Mouse (Mus musculus) embryonic facial prominence, embryonic 12.5 days (tissue): ENCODE measurements around the gene Tmem102. TPM values are rescaled to one million over a fixed set of nuclear protein-coding genes. Genes with fewer than 3 reads are reported as not detected.

Source experiments
- ATAC-seq: fragments of 200-750 bp; cut with Nextera tagmentation; 2 replicates; pipeline ENCODE4 v1.8.0; 2017; ENCODE audit not compliant: insufficient number of reproducible peaks, insufficient read depth, low FRiP score, low TSS enrichment
- H3K27ac ChIP-seq: fragments of 300-500 bp; sonication (generic); 2 replicates; pipeline ENCODE4 v1.5.1; 2016; ENCODE audit warnings: mild to moderate bottlenecking
- H3K27me3 ChIP-seq: fragments of 300-500 bp; sonication (generic); 2 replicates; pipeline ENCODE4 v1.6.1; 2016; ENCODE audit warnings: mild to moderate bottlenecking, moderate library complexity
- H3K36me3 ChIP-seq: fragments of 300-500 bp; sonication (generic); 2 replicates; pipeline ENCODE4 v1.6.1; 2016; ENCODE audit warnings: mild to moderate bottlenecking
- H3K4me1 ChIP-seq: fragments of 300-500 bp; sonication (generic); 2 replicates; pipeline ENCODE4 v1.6.1; 2016
- H3K4me2 ChIP-seq: fragments of 300-500 bp; sonication (generic); replicated peaks from 2 replicates; pipeline ENCODE4 v1.6.1; 2016; ENCODE audit warnings: mild to moderate bottlenecking, moderate library complexity
- H3K4me3 ChIP-seq: fragments of 300-500 bp; sonication (generic); 2 replicates; pipeline ENCODE4 v1.5.1; 2016; ENCODE audit warnings: mild to moderate bottlenecking
- H3K9ac ChIP-seq: fragments of 300-500 bp; sonication (generic); 2 replicates; pipeline ENCODE4 v1.6.1; 2016; ENCODE audit warnings: mild to moderate bottlenecking, moderate library complexity
- H3K9me3 ChIP-seq: fragments of 300-500 bp; sonication (generic); 2 replicates; pipeline ENCODE4 v1.6.1; 2016; ENCODE audit warnings: mild to moderate bottlenecking, moderate library complexity
- WGBS: fragments of 180-500 bp; shearing (Covaris S2); methylation state at CpG from one replicate; pipeline ENCODE4 v1.1.7; 2016; 5-methylcytosine and 5-hydroxymethylcytosine counted together
- polyA plus RNA-seq: library from polyadenylated mRNA; unstranded; fragments of >200 nt; fragmentation: Nextera tagmentation; extraction: Ambion mirVana; gene quantifications from 2 replicates; pipeline ENCODE4 v1.2.1, GENCODE M21; 2016

The Tmem102 gene
- polyA plus RNA-seq, 1 experiment from 2014 or later = 2.9 TPM

DNA sequence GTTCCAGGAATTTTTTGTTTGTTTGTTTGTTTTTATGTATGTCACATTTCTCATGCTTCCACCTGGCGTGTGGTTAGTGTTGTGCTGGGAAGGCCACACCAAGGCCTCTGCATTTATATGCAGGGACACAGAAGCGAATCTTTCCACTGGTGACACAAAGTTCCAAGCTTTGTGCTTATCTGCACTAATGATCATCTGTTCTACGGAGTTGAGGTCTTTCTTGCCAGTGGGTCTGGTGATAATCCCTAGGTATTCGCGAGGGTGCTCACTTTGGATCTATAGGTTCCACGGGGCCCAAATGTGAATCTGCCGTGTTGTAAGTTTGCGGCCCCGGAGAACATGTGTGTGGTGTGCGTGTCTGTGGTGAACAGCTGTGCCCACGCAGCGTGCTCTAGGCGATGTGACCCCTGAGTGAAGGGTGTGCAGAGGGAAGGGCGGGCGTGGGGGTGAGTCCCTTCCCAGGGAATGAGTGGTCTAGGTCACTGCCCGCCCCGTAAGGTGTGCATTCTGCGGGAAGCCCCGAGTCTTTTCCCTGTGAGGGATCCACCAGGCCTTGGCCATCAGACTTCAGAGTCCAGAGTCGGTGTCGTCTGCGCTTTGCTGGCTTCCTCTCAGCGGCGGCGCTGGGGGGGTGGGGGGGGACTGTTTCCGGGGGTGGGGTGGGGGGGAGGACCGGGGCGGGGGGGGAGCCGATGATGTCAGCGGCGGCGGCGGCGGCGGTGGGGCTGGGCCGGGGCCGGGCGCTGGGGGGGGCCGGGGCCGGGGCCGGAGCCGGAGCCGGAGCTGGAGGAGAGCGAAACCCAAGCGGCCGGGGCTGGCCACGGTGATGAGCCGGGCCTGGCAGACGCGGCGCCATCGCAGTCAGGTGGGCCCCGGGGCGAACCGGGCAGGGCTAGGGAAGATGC is 40.0 kb downstream of the Tmem102 start, which contains the start of gene Zbtb4:
TSS of gene Zbtb4 (plus strand) at position 692 of the 905 bp plus-strand sequence.
- Histone ChIP-seq H3K9me3 (no peaks in the 10 kb centered on the region), H3K4me3 (peak within 1 kb of the TSS; percentile 93), H3K9ac (peak within 1 kb of the TSS; percentile 95), H3K4me2 (peak within 1 kb of the TSS; percentile 72), H3K27me3 (no peaks in the 10 kb centered on the region), H3K36me3 (no peaks in the 10 kb centered on the region), H3K27ac (peak within 1 kb of the TSS; percentile 84), H3K4me1 (peaks cover 16% of the 10 kb centered on the region)
- ATAC-seq = peak; percentile 37; the same call in 1 of the 2 replicates
- 18% methylated on average over 44 of the region's 55 CpGs for WGBS

DNA sequence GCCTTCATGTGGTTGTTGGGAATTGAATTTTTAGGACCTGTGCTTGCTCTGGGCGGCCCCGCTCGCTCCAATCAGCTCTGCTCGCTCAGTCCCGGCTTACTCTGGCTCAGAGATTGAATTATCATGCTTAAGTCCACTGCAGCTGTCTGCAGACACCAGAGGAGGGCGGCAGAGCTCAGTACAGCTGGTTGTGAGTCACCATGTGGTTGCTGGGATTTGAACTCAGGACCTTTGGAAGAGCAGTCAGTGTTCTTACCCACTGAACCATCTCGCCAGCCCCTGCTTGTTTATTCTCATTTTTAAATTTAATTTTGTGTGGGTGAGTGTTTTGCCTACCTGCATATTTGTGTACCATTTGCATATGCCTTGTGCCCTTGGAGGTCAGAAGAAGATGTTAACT is 41.9 kb downstream of the Tmem102 start:
- Histone ChIP-seq H3K9me3 (no peaks in the 10 kb centered on the region), H3K36me3 (no peaks in the 10 kb centered on the region), H3K4me1 (peaks cover 27% of the 10 kb centered on the region), H3K27ac (no peak overlapping the region), H3K4me3 (no peak overlapping the region), H3K9ac (no peak overlapping the region), H3K27me3 (no peaks in the 10 kb centered on the region), H3K4me2 (no peak overlapping the region)
- 72% methylated on average over 7 of the region's 7 CpGs for WGBS
- no peak for ATAC-seq

DNA sequence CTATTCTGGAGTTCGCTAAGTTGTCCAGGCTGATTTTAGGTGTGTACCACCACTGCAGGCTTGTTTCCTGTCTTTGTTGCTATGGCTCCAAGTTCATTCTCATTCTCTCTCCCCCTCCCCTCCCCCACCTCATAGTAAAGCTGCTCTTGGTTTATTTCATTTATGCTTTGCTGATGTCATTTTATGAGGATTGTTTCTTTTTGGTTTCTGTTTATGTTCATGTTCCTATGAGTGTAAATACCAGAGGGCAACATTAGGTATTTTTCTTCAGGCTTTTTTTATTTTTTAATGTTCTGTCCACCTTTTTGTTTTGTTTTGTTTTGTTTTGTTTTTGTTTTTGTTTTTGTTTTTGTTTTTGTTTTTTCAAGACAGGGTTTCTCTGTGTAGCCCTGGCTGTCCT is 43.6 kb downstream of the Tmem102 start, which contains the start of gene Slc35g3:
TSS of gene Slc35g3 (minus strand) at position 101 of the 400 bp plus-strand sequence.
- no peak within 1 kb of the TSS for H3K4me2 ChIP-seq
- no peaks in the 10 kb centered on the region for H3K9me3 ChIP-seq
- WGBS = 68% methylated on average over 1 of the region's 1 CpGs
- no peak within 1 kb of the TSS for H3K4me3 ChIP-seq
- H3K9ac ChIP-seq = no peak within 1 kb of the TSS
- H3K27ac ChIP-seq = peak within 1 kb of the TSS; percentile 98; the same call in 1 of the 2 replicates
- no peaks in the 10 kb centered on the region for H3K36me3 ChIP-seq
- ATAC-seq = no peak
- no peaks in the 10 kb centered on the region for H3K27me3 ChIP-seq
- peaks cover 24% of the 10 kb centered on the region for H3K4me1 ChIP-seq

DNA sequence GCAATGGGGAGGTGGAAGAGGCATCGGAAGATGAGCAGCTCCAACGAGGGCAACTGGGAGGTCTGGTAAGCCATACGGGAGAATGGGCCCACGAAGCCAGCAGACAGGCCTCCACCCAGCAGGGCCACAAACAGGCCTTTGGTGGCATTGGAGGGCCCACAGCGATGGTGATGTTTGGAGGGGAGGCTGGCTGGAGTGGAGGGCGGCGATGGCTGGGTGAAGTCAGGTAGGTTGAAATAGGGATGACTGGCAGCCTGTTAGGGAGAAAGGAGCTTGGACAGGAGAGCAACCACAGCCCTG is 44.6 kb downstream of the Tmem102 start:
- Histone ChIP-seq H3K9me3 (no peaks in the 10 kb centered on the region), H3K36me3 (no peaks in the 10 kb centered on the region), H3K27me3 (no peaks in the 10 kb centered on the region), H3K4me2 (no peak overlapping the region), H3K9ac (no peak overlapping the region), H3K4me1 (peaks cover 28% of the 10 kb centered on the region), H3K4me3 (no peak overlapping the region), H3K27ac (peak overlapping the region; percentile 98; the same call in 1 of the 2 replicates)
- 87% methylated on average over 7 of the region's 7 CpGs for WGBS
- ATAC-seq = no peak

DNA sequence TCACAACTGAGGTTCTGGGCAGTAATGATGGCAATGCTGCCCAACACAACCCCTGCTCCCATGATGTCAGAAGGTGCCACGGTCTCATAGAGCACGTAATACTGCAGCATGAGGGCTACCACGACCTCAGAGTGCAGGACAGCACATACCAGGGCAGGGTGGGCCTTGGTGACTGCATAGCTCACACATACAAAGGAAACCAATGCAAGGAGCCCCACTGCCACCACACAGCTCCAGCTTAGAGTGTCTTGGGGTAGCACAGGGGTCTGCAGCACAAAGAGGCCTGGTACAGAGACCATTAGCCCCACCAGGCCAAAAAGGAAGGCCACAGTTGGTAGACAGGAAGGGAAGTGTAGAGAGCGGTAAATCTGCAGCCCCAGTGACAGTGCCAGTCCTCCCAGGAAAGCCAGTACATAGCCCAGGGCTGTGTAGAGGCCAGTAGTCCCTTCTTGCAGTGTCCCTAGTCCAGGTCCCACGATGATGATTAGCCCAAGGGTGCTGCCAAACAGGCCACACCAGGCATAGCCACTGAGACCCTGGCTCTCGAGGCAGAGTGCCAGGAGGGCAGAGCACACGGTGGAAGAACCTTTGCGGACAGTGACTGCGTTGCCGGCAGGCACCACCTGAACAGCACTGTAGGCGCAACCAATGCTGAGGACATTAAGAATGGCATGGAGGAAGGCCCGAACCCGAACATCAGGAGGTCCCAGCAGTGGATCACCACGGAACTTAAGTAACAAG is 45.1 kb downstream of the Tmem102 start:
- H3K4me2 ChIP-seq = peak overlapping the region; percentile 66
- WGBS = 78% methylated on average over 14 of the region's 14 CpGs
- peak overlapping the region; percentile 39 for H3K9ac ChIP-seq
- no peaks in the 10 kb centered on the region for H3K27me3 ChIP-seq
- peaks cover 33% of the 10 kb centered on the region for H3K4me1 ChIP-seq
- ATAC-seq = no peak
- 0 out of 2 replicates have a peak overlapping the region, but pooled peaks have one; percentile 13 for H3K4me3 ChIP-seq
- H3K36me3 ChIP-seq = no peaks in the 10 kb centered on the region
- H3K9me3 ChIP-seq = no peaks in the 10 kb centered on the region
- peak overlapping the region; percentile 98 for H3K27ac ChIP-seq

DNA sequence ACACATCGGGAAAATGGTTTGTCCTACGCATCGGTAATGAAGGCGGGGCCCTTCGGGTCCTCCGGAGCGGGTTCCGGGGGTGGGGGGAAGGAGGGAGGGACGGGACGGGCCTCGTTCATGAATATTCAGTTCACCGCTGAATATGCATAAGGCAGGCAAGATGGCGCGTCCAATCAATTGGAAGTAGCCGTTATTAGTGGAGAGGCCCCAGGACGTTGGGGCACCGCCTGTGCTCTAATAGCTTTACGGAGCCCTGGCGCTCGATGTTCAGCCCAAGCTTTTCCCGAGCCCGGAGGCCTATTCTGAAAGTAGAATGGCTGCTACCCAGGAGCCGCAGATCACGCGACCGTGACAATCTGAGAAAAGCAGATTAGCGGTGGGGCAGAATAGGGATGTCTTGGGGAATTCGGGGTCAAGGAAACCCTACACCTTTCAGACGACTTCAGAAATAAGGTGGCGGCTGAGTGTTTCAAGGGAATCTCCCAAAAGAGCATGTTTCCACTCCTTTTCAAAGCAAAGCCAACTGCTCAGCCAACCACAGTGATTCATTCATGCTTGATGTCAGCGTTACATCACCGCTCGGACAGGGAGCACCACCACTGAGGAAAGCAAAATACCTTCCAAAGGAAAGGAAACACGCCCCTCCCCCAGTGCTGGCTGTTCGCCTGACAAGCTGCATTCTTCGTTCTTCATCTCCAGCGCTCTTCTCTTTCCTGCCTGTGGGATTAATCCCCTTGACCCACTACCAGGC is 46.3 kb downstream of the Tmem102 start:
- no peaks in the 10 kb centered on the region for H3K27me3 ChIP-seq
- H3K4me2 ChIP-seq = peak overlapping the region; percentile 66
- peaks cover 38% of the 10 kb centered on the region for H3K4me1 ChIP-seq
- ATAC-seq = peak; percentile 82
- under 1% methylated on average over 37 of the region's 37 CpGs for WGBS
- H3K4me3 ChIP-seq = peak overlapping the region; percentile 69
- no peaks in the 10 kb centered on the region for H3K36me3 ChIP-seq
- peak overlapping the region; percentile 39 for H3K9ac ChIP-seq
- peak overlapping the region; percentile 98 for H3K27ac ChIP-seq
- no peaks in the 10 kb centered on the region for H3K9me3 ChIP-seq

DNA sequence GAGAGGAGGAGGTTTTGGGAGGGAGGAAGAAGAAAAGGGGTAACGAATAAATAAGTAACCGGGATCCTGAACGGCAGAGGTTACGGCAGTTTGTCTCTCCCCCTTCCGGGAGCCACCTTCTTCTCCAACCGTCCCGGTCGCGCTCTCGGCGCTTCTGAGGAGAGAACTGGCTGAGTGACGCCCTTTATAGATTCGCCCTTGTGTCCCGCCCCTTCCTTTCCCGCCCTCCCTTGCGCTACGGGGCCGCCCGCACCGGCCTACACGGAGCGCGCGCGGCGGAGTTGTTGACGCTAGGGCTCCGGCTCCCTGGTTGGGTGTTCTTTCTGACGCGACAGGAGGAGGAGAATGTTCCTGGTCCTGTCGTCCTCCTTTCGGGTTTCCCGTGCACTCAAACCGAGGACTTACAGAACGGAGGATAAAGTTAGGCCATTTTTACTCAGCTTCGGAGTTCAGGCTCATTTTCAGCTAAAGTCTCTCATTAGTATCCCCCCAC is 46.9 kb downstream of the Tmem102 start, which contains the start of gene Polr2a:
TSS of gene Polr2a (minus strand) at position 160 of the 493 bp plus-strand sequence.
- Histone ChIP-seq H3K27me3 (no peaks in the 10 kb centered on the region), H3K9me3 (no peaks in the 10 kb centered on the region), H3K27ac (peak within 1 kb of the TSS; percentile 98), H3K4me2 (peak within 1 kb of the TSS; percentile 75), H3K4me1 (peaks cover 39% of the 10 kb centered on the region), H3K9ac (peak within 1 kb of the TSS; percentile 76), H3K4me3 (peak within 1 kb of the TSS; percentile 69), H3K36me3 (no peaks in the 10 kb centered on the region)
- peak; percentile 93 for ATAC-seq
- 0% methylated on average over 36 of the region's 36 CpGs for WGBS

DNA sequence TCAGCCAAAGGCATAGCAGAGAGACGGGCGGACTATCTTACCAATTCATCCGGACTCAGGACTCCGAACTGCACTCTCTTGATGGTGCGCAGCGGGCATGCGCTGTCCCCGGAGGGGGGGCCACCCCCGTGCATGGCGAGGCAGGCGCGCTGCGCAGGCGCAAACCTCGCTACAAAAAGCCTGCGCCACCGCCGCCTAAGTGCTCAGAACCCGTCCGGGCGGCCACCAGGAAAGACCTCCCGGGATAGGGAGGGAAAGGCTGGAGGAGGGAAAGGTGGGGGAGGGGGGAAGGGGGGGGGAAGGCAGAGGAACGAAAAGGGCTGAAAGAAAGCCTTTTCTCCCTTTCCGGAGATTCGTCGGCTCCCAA is 47.4 kb downstream of the Tmem102 start:
- Histone ChIP-seq H3K9ac (peak overlapping the region; percentile 76), H3K27me3 (no peaks in the 10 kb centered on the region), H3K4me1 (peaks cover 41% of the 10 kb centered on the region), H3K4me3 (peak overlapping the region; percentile 69), H3K36me3 (no peaks in the 10 kb centered on the region), H3K27ac (peak overlapping the region; percentile 98), H3K9me3 (no peaks in the 10 kb centered on the region), H3K4me2 (peak overlapping the region; percentile 75)
- peak; percentile 77 for ATAC-seq
- WGBS = under 1% methylated on average over 26 of the region's 26 CpGs

DNA sequence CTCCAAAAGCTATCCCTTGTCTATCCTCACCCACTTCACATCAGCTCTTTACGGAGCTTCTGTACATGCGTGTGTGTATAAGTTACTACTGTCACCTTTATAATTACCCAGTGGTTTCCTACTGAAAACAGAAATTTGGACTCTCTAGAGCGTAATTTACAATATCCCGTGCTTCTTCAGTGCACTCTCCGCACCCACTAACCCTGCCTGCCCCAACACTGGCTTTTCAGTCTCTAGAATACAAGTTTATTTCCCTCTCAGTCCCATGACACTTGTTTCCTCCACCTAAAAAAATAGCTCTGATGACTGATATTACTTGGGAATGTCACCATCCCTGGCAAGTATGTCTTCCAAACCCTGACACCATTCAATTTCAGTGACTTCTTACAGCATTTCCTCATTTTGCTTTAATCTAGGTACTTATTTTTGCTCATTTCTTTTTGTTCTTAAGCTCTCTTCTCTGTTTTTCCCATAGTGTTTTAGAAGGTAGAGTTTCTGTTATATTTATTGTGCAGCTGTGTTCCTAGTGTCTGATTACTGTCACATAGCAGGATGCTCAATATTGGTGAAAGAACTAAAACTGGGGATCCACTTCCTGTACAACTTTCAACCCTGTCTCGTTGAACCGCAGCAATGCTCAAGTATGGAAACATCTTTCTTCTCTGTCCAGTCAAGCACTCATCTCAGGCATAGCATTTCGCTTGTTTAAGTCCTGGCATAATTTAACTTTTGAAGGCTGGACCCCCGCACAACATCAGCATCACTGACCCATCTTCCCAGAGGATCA is 47.9 kb downstream of the Tmem102 start:
- Histone ChIP-seq H3K36me3 (no peaks in the 10 kb centered on the region), H3K27me3 (no peaks in the 10 kb centered on the region), H3K9ac (peak overlapping the region; percentile 76), H3K9me3 (no peaks in the 10 kb centered on the region), H3K4me2 (peak overlapping the region; percentile 75), H3K4me1 (peaks cover 43% of the 10 kb centered on the region), H3K27ac (peak overlapping the region; percentile 98), H3K4me3 (peak overlapping the region; percentile 69)
- WGBS = 43% methylated on average over 9 of the region's 9 CpGs
- no peak for ATAC-seq

DNA sequence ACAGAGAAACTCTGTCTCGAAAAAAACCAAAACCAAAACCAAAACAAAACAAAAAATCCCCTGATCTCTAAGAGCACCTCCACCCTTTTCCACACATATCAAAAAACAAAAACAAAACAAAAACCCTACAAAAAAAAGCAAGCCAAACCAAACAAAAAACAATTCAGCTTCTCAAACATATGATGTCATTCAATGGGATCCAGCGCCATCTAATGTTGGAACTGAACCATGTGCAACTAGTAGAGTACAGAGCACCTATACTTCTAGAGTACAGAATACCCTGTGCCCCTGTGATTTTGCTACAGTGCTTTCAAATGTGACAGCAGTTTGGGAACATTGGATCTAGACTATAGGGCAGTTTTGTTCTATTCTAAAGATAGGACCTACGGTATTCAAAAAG is 50.7 kb downstream of the Tmem102 start:
- no peaks in the 10 kb centered on the region for H3K27me3 ChIP-seq
- H3K4me2 ChIP-seq = peak overlapping the region; percentile 75; the same call in 1 of the 2 replicates
- no peak overlapping the region for H3K4me3 ChIP-seq
- no peak overlapping the region for H3K27ac ChIP-seq
- 66% methylated on average over 3 of the region's 3 CpGs for WGBS
- no peaks in the 10 kb centered on the region for H3K9me3 ChIP-seq
- peaks cover 33% of the 10 kb centered on the region for H3K4me1 ChIP-seq
- H3K36me3 ChIP-seq = no peaks in the 10 kb centered on the region
- no peak overlapping the region for H3K9ac ChIP-seq
- no peak for ATAC-seq
